Mouse (Mus musculus): Measurements from ENCODE around the gene Pik3cg. TPM values are rescaled to one million over a fixed set of nuclear protein-coding genes. Genes with fewer than 3 reads are reported as not detected.

Pik3cg gene
- polyA plus RNA-seq, 1 experiment from 2014 or later = 2.1 TPM

DNA sequence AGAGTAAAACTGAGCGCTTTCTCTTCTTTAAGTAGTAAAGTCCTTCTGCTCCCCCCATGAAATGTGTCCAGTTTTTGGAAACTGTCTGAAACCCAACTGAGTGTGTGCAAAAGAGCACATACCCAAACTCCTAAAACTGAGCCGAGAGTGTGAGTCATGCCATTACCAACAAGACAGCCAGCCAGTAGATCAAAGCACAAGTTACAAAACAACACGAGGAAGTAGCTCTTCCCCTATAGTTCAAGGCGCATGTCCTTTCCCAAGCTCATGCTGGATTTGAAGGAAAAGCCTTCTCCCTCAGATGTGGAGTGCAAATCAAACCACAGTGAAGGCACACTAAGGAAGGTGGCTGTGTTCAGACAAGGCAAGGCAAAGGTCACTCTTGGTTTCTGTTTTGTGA, 17.5 kb downstream of the Pik3cg start:
- Histone ChIP-seq H3K9me3 (ENCODE audit: control insufficient read depth, low read length) (no peaks in the 10 kb centered on the region), H3K4me1 (ENCODE audit: control insufficient read depth, insufficient read depth, low read length) (no peaks in the 10 kb centered on the region), H3K4me2 (ENCODE audit: low read depth, low read length) (no peak overlapping the region), H3K4me3 (ENCODE audit: low read length) (no peak overlapping the region), H3K9ac (ENCODE audit: low read depth, low read length) (no peak overlapping the region), H3K36me3 (ENCODE audit: control insufficient read depth, insufficient read depth, low read length) (no peaks in the 10 kb centered on the region), H3K27me3 (replicated peaks; ENCODE audit: control insufficient read depth, insufficient read depth, low read length) (no peaks in the 10 kb centered on the region), H3K27ac (ENCODE audit: low read length) (no peak overlapping the region)
- WGBS = 76% methylated on average over 4 of the region's 4 CpGs
- ATAC-seq = no peak

- H3K36me3 ChIP-seq (ENCODE audit: control insufficient read depth, insufficient read depth, low read length) = no peaks in the 10 kb centered on the region
- no peaks in the 10 kb centered on the region for H3K4me1 ChIP-seq (ENCODE audit: control insufficient read depth, insufficient read depth, low read length)
- H3K9me3 ChIP-seq (ENCODE audit: control insufficient read depth, low read length) = no peaks in the 10 kb centered on the region
- no peak for ATAC-seq
- WGBS = 51% methylated on average over 5 of the region's 5 CpGs
- no peak overlapping the region for H3K27ac ChIP-seq (ENCODE audit: low read length)
- no peaks in the 10 kb centered on the region for H3K27me3 ChIP-seq (replicated peaks; ENCODE audit: control insufficient read depth, insufficient read depth, low read length)
- H3K4me3 ChIP-seq (ENCODE audit: low read length) = no peak overlapping the region
- H3K9ac ChIP-seq (ENCODE audit: low read depth, low read length) = no peak overlapping the region
- H3K4me2 ChIP-seq (ENCODE audit: low read depth, low read length) = no peak overlapping the region
These were observed 20.7 kb downstream of the Pik3cg start for GRCm38 (mm10) chr12:32187668-32188236.

DNA sequence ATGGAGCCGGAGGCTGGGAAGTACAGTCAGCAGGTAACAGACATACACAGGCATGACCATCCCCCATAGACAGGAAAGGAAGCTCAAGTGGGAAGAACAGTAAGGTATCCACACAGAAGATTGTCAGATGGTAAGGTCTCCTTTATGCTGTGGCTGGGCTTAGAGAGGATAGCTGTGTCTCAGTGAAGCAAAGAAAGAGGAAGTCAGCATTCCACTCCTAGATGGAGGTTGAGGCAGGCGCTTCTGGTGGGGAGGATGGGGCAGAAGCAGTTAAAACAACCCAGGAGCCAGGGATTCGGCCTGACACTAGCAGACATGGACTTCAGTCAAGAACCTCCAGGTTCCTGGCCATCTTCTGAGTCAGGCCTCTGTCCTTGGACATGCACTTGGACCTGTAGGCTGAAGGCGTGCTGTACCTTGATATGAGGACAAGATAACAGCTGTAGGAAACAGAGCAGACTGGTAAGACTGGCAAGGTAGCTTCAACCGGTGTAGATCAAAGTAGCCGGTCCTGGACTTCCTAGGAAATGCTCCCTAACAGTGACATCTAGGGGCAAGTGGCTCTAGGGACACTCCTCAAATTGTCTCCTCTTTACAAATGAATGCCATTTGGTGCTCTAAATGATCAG, 21.7 kb downstream of the Pik3cg start:
- Histone ChIP-seq H3K4me1 (ENCODE audit: control insufficient read depth, insufficient read depth, low read length) (no peaks in the 10 kb centered on the region), H3K27me3 (replicated peaks; ENCODE audit: control insufficient read depth, insufficient read depth, low read length) (no peaks in the 10 kb centered on the region), H3K36me3 (ENCODE audit: control insufficient read depth, insufficient read depth, low read length) (no peaks in the 10 kb centered on the region), H3K4me3 (ENCODE audit: low read length) (no peak overlapping the region), H3K9me3 (ENCODE audit: control insufficient read depth, low read length) (no peaks in the 10 kb centered on the region), H3K4me2 (ENCODE audit: low read depth, low read length) (no peak overlapping the region), H3K27ac (ENCODE audit: low read length) (no peak overlapping the region), H3K9ac (ENCODE audit: low read depth, low read length) (no peak overlapping the region)
- 68% methylated on average over 6 of the region's 6 CpGs for WGBS
- ATAC-seq = no peak

GRCm38 (mm10) chr12:32184874-32185273, 23.6 kb downstream of the Pik3cg start:
- H3K9me3 ChIP-seq (ENCODE audit: control insufficient read depth, low read length) = no peaks in the 10 kb centered on the region
- no peaks in the 10 kb centered on the region for H3K27me3 ChIP-seq (replicated peaks; ENCODE audit: control insufficient read depth, insufficient read depth, low read length)
- H3K4me2 ChIP-seq (ENCODE audit: low read depth, low read length) = no peak overlapping the region
- no peak for ATAC-seq
- H3K27ac ChIP-seq (ENCODE audit: low read length) = no peak overlapping the region
- WGBS = 90% methylated on average over 3 of the region's 3 CpGs
- H3K4me1 ChIP-seq (ENCODE audit: control insufficient read depth, insufficient read depth, low read length) = no peaks in the 10 kb centered on the region
- H3K9ac ChIP-seq (ENCODE audit: low read depth, low read length) = no peak overlapping the region
- H3K36me3 ChIP-seq (ENCODE audit: control insufficient read depth, insufficient read depth, low read length) = no peaks in the 10 kb centered on the region
- no peak overlapping the region for H3K4me3 ChIP-seq (ENCODE audit: low read length)

GRCm38 (mm10) chr12:32183584-32183983, 24.9 kb downstream of the Pik3cg start:
- Histone ChIP-seq H3K4me3 (ENCODE audit: low read length) (no peak overlapping the region), H3K4me1 (ENCODE audit: control insufficient read depth, insufficient read depth, low read length) (no peaks in the 10 kb centered on the region), H3K9me3 (ENCODE audit: control insufficient read depth, low read length) (no peaks in the 10 kb centered on the region), H3K27me3 (replicated peaks; ENCODE audit: control insufficient read depth, insufficient read depth, low read length) (no peaks in the 10 kb centered on the region), H3K9ac (ENCODE audit: low read depth, low read length) (no peak overlapping the region), H3K4me2 (ENCODE audit: low read depth, low read length) (no peak overlapping the region), H3K36me3 (ENCODE audit: control insufficient read depth, insufficient read depth, low read length) (no peaks in the 10 kb centered on the region), H3K27ac (ENCODE audit: low read length) (no peak overlapping the region)
- ATAC-seq = no peak
- 80% methylated on average over 1 of the region's 1 CpGs for WGBS

DNA sequence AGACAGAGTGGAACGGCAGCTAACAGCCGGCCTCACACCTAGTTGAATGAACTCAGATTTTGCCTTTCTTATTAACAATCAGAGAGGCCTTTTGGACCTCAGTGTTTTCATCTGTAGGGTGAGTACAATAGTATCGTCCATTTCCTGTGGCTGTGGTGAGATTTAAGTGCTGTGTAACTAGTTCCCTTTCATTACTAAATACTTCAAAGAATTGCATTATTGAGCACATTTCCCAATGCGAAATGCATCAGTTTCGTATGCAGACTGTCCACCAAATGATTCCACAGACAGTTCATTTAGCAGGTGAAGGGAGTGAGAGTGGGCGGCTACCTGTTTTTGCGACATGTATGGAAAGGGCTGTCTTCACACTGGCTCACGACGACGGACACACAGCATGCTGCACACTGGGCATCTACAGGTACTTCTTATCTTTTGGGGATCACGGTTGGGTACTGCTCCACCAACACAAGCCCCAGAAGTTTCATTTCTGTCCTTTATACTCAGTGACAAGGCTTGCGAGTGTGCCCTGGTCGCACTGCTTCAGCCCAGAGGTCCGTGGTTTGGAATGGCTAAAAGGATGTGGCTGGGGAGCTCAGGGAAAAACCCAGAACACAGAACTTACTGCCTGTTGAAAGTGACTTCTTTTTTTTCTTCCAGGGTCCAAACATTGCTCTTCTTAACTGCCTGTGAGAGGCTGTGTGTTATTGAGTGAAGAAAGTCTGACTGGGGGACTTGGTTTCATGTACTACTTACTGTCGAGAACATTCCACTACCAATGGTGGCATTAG, 25.6 kb downstream of the Pik3cg start:
- H3K27me3 ChIP-seq (replicated peaks; ENCODE audit: control insufficient read depth, insufficient read depth, low read length) = no peaks in the 10 kb centered on the region
- H3K9me3 ChIP-seq (ENCODE audit: control insufficient read depth, low read length) = no peaks in the 10 kb centered on the region
- 88% methylated on average over 15 of the region's 15 CpGs for WGBS
- no peak overlapping the region for H3K9ac ChIP-seq (ENCODE audit: low read depth, low read length)
- no peak overlapping the region for H3K4me2 ChIP-seq (ENCODE audit: low read depth, low read length)
- no peak for ATAC-seq
- H3K36me3 ChIP-seq (ENCODE audit: control insufficient read depth, insufficient read depth, low read length) = no peaks in the 10 kb centered on the region
- H3K4me3 ChIP-seq (ENCODE audit: low read length) = no peak overlapping the region
- H3K4me1 ChIP-seq (ENCODE audit: control insufficient read depth, insufficient read depth, low read length) = no peaks in the 10 kb centered on the region
- H3K27ac ChIP-seq (ENCODE audit: low read length) = no peak overlapping the region

- 61% methylated on average over 4 of the region's 4 CpGs for WGBS
- no peak overlapping the region for H3K27ac ChIP-seq (ENCODE audit: low read length)
- no peak for ATAC-seq
- H3K4me3 ChIP-seq (ENCODE audit: low read length) = no peak overlapping the region
- H3K9ac ChIP-seq (ENCODE audit: low read depth, low read length) = no peak overlapping the region
- no peaks in the 10 kb centered on the region for H3K27me3 ChIP-seq (replicated peaks; ENCODE audit: control insufficient read depth, insufficient read depth, low read length)
- no peaks in the 10 kb centered on the region for H3K9me3 ChIP-seq (ENCODE audit: control insufficient read depth, low read length)
- H3K4me1 ChIP-seq (ENCODE audit: control insufficient read depth, insufficient read depth, low read length) = no peaks in the 10 kb centered on the region
- no peaks in the 10 kb centered on the region for H3K36me3 ChIP-seq (ENCODE audit: control insufficient read depth, insufficient read depth, low read length)
- H3K4me2 ChIP-seq (ENCODE audit: low read depth, low read length) = no peak overlapping the region
These were observed 26.6 kb downstream of the Pik3cg start for GRCm38 (mm10) chr12:32181885-32182284.

GRCm38 (mm10) chr12:32174437-32174836, 34.0 kb downstream of the Pik3cg start:
- no peaks in the 10 kb centered on the region for H3K27me3 ChIP-seq (replicated peaks; ENCODE audit: control insufficient read depth, insufficient read depth, low read length)
- no peak overlapping the region for H3K9ac ChIP-seq (ENCODE audit: low read depth, low read length)
- WGBS = 90% methylated on average over 6 of the region's 6 CpGs
- H3K4me1 ChIP-seq (ENCODE audit: control insufficient read depth, insufficient read depth, low read length) = no peaks in the 10 kb centered on the region
- ATAC-seq = no peak
- no peaks in the 10 kb centered on the region for H3K36me3 ChIP-seq (ENCODE audit: control insufficient read depth, insufficient read depth, low read length)
- H3K4me3 ChIP-seq (ENCODE audit: low read length) = no peak overlapping the region
- H3K4me2 ChIP-seq (ENCODE audit: low read depth, low read length) = no peak overlapping the region
- H3K27ac ChIP-seq (ENCODE audit: low read length) = no peak overlapping the region
- H3K9me3 ChIP-seq (ENCODE audit: control insufficient read depth, low read length) = no peaks in the 10 kb centered on the region

GRCm38 (mm10) chr12:32172826-32173225, 35.6 kb downstream of the Pik3cg start:
- Histone ChIP-seq H3K4me3 (ENCODE audit: low read length) (no peak overlapping the region), H3K36me3 (ENCODE audit: control insufficient read depth, insufficient read depth, low read length) (no peaks in the 10 kb centered on the region), H3K27me3 (replicated peaks; ENCODE audit: control insufficient read depth, insufficient read depth, low read length) (no peaks in the 10 kb centered on the region), H3K4me2 (ENCODE audit: low read depth, low read length) (no peak overlapping the region), H3K27ac (ENCODE audit: low read length) (no peak overlapping the region), H3K9ac (ENCODE audit: low read depth, low read length) (no peak overlapping the region), H3K4me1 (ENCODE audit: control insufficient read depth, insufficient read depth, low read length) (no peaks in the 10 kb centered on the region), H3K9me3 (ENCODE audit: control insufficient read depth, low read length) (no peaks in the 10 kb centered on the region)
- WGBS = 88% methylated on average over 7 of the region's 7 CpGs
- ATAC-seq = no peak
